Mouse (Mus musculus) gastrocnemius, postnatal 10 days (tissue): ENCODE measurements at regions not wholly inside any gene's neighbourhood (a gene's known extent, or its start where the extent isn't known, plus 50 kb on each side); places are given as distances from the start of the nearest gene placed in this dataset.
"Not testable (repeated sequence)": the region's sequence is repeated elsewhere in the genome, so short reads cannot be mapped to it uniquely, and the experiment has no call there.

Experiments used
- DNase-seq: peaks from one replicate; pipeline ENCODE4 v3.0.0; 2021; ENCODE audit warnings: mixed read lengths

- no peak for DNase-seq
Measured at GRCm38 (mm10) chr15:52406156-52406885, 1478.4 kb upstream of the Gm7489 start.

GRCm38 (mm10) chr15:52412869-52413771, 1471.6 kb upstream of the Gm7489 start:
- peak; percentile 4 for DNase-seq

- DNase-seq: no peak
Measured at GRCm38 (mm10) chr15:52425976-52426375, 1458.7 kb upstream of the Gm7489 start.

- no peak for DNase-seq
Measured at GRCm38 (mm10) chr15:52430491-52431158, 1454.1 kb upstream of the Gm7489 start.

- no peak for DNase-seq
Measured at GRCm38 (mm10) chr15:52433639-52434038, 1451.1 kb upstream of the Gm7489 start.

GRCm38 (mm10) chr15:52438403-52438802, 1446.3 kb upstream of the Gm7489 start:
- no peak for DNase-seq

- peak; percentile 75 for DNase-seq
Measured at GRCm38 (mm10) chr15:52458782-52459181, 1425.9 kb upstream of the Gm7489 start.

- DNase-seq: no peak
Measured at GRCm38 (mm10) chr15:52459315-52459714, 1425.4 kb upstream of the Gm7489 start.

GRCm38 (mm10) chr15:52464226-52465138, 1420.2 kb upstream of the Gm7489 start:
- no peak for DNase-seq

GRCm38 (mm10) chr15:52478124-52478523, 1406.6 kb upstream of the Gm7489 start:
- not testable (repeated sequence) for DNase-seq

- DNase-seq: no peak
Measured at GRCm38 (mm10) chr15:52480834-52481233, 1403.9 kb upstream of the Gm7489 start.

- DNase-seq: no peak
Measured at GRCm38 (mm10) chr15:52483598-52484165, 1401.0 kb upstream of the Gm7489 start.

GRCm38 (mm10) chr15:52484276-52484675, 1400.4 kb upstream of the Gm7489 start:
- DNase-seq: no peak

GRCm38 (mm10) chr15:52505278-52505831, 1379.4 kb upstream of the Gm7489 start:
- DNase-seq: no peak

- DNase-seq: peak; percentile 53
Measured at GRCm38 (mm10) chr15:52506930-52507329, 1377.8 kb upstream of the Gm7489 start.

GRCm38 (mm10) chr15:52508609-52509008, 1376.1 kb upstream of the Gm7489 start:
- DNase-seq: no peak

- no peak for DNase-seq
Measured at GRCm38 (mm10) chr15:52510137-52510536, 1374.6 kb upstream of the Gm7489 start.

- DNase-seq: no peak
Measured at GRCm38 (mm10) chr15:52536594-52536993, 1348.1 kb upstream of the Gm7489 start.

- no peak for DNase-seq
Measured at GRCm38 (mm10) chr15:52558682-52559081, 1326.0 kb upstream of the Gm7489 start.

- no peak for DNase-seq
Measured at GRCm38 (mm10) chr15:52564078-52564477, 1320.6 kb upstream of the Gm7489 start.

GRCm38 (mm10) chr15:52565449-52565851, 1319.3 kb upstream of the Gm7489 start:
- DNase-seq: no peak
